Mouse (Mus musculus) kidney, postnatal 0 days (tissue): ENCODE measurements around the gene Pom121. TPM values are rescaled to one million over a fixed set of nuclear protein-coding genes. Genes with fewer than 3 reads are reported as not detected.
"Not testable (repeated sequence)": the region's sequence is repeated elsewhere in the genome, so short reads cannot be mapped to it uniquely, and the experiment has no call there.

Experiments used
- ATAC-seq: fragments of 200-750 bp; cut with Nextera tagmentation; replicated peaks from 2 replicates; pipeline ENCODE4 v1.8.0; 2017; ENCODE audit warnings: low read depth, moderate number of reproducible peaks, moderate TSS enrichment, moderate library complexity; ENCODE audit not compliant: low FRiP score
- DNase-seq: peaks from one replicate; pipeline ENCODE4 v3.0.0-alpha.2; 2016; ENCODE audit warnings: low spot score
- H3K27ac ChIP-seq: fragments of 300-500 bp; sonication (generic); 2 replicates; pipeline ENCODE4 v1.5.1; 2014; ENCODE audit warnings: mild to moderate bottlenecking
- H3K27me3 ChIP-seq: fragments of 300-500 bp; sonication (generic); 2 replicates; pipeline ENCODE4 v1.6.1; 2014; ENCODE audit warnings: low read length, mixed read lengths; ENCODE audit not compliant: insufficient read depth
- H3K36me3 ChIP-seq: fragments of 300-500 bp; sonication (generic); 2 replicates; pipeline ENCODE4 v1.6.1; 2014; ENCODE audit warnings: low read length, mixed read lengths; ENCODE audit not compliant: insufficient read depth
- H3K4me1 ChIP-seq: fragments of 300-500 bp; sonication (generic); replicated peaks from 2 replicates; pipeline ENCODE4 v1.6.1; 2014; ENCODE audit warnings: antibody characterized with exemption, low read length, mixed read lengths; ENCODE audit not compliant: insufficient read depth
- H3K4me2 ChIP-seq: fragments of 300-500 bp; sonication (generic); 2 replicates; pipeline ENCODE4 v1.6.1; 2014; ENCODE audit warnings: mild to moderate bottlenecking, low read length, moderate library complexity, mixed read lengths
- H3K4me3 ChIP-seq: fragments of 300-500 bp; sonication (generic); replicated peaks from 2 replicates; pipeline ENCODE4 v1.5.1; 2014; ENCODE audit warnings: low read depth, low read length
- H3K9ac ChIP-seq: fragments of 300-500 bp; sonication (generic); 2 replicates; pipeline ENCODE4 v1.6.1; 2014; ENCODE audit warnings: low read depth, low read length
- H3K9me3 ChIP-seq: fragments of 300-500 bp; sonication (generic); replicated peaks from 2 replicates; pipeline ENCODE4 v1.6.1; 2016; ENCODE audit warnings: low read length, inconsistent platforms, mixed read lengths
- CTCF ChIP-seq: IDR thresholded peaks from 2 replicates; pipeline ENCODE4 v1.5.1; 2016; ENCODE audit warnings: antibody characterized with exemption, low read depth, mild to moderate bottlenecking, moderate library complexity
- WGBS: fragments of 180-500 bp; shearing (Covaris S2); extraction: QIAGEN DNeasy Blood & Tissue Kit; methylation state at CpG from one replicate; pipeline ENCODE4 v1.1.7; 2014; 5-methylcytosine and 5-hydroxymethylcytosine counted together
- polyA plus RNA-seq: library from polyadenylated mRNA; unstranded; fragments of >200 nt; fragmentation: Nextera tagmentation; extraction: Ambion mirVana; gene quantifications from 2 replicates; pipeline ENCODE4 v1.2.1, GENCODE M21; 2015

The Pom121 gene
- polyA plus RNA-seq, 1 experiment from 2014 or later, result 8.9 TPM

DNA sequence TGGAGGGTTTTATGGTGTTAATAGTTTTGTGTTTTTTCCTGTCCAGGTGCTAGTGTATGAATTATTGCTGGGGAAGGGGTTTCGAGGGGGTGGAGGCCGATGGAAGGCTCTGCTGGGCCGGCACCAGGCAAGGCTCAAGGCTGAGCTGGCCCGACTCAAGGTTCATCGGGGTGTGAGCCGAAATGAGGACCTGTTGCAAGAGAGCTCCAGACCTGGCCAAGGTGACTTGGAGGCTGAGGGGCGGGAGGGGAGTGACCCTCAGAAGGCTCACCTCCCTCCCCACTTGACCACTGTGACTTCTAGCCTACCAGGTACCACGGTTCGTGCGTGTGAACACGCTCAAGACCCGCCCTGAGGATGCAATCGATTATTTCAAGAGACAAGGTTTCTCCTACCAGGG lies 23.2 kb downstream of the Pom121 start:
- Histone ChIP-seq H3K4me1 (peaks cover 6% of the 10 kb centered on the region; the same call in 1 of the 2 replicates), H3K27ac (no peak overlapping the region), H3K9me3 (no peaks in the 10 kb centered on the region), H3K4me3 (no peak overlapping the region), H3K27me3 (no peaks in the 10 kb centered on the region), H3K36me3 (peaks cover 30% of the 10 kb centered on the region), H3K9ac (0 out of 2 replicates have a peak overlapping the region, but pooled peaks have one; percentile 8), H3K4me2 (no peak overlapping the region)
- TF ChIP-seq CTCF, result no peak
- 92% methylated on average over 13 of the region's 13 CpGs for WGBS
- DNase-seq (no peak), ATAC-seq (no peak)

DNA sequence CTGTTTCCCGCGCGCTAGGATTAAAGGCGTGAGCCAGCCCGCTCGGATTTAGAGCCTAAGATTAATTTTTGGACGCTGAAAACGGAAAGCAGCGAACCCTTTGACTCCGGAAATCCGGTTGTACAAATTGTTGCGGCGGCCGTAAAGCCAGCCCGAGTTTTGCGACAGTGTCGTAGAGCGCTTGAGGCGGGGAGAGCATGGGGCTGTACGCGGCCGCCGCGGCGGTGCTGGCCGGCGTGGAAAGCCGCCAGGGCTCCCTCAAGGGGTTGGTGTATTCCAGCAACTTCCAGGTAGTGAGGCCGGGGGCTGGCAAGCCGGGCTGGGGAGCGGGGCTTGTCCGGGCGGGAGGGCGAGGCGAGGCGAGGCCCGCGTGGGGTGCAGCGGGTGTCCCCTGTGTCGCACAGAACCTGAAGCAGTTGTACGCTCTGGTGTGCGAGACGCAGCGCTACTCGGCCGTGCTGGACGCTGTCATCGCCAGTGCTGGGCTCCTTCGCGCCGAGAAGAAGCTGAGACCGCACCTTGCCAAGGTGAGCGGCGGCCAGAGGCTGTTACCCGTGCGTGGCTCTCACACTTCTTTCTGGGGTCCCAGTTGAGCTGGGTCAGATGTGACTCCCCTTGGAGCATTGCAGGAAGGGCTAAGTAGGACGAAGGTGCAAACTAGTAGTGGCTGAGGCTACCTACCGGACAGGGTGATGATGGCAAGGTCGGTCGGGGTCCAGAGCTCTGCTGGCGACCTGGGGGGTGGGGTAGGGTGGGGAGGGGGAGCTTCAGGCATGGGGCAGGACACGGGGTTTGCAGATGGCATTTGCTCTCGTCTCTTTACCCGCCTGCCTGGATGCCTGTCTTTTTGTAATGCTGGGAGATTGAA lies 24.3 kb downstream of the Pom121 start, which contains the start of gene Nsun5:
TSS of gene Nsun5 (plus strand) at position 167 of the 868 bp plus-strand sequence.
- under 1% methylated on average over 59 of the region's 64 CpGs for WGBS

DNA sequence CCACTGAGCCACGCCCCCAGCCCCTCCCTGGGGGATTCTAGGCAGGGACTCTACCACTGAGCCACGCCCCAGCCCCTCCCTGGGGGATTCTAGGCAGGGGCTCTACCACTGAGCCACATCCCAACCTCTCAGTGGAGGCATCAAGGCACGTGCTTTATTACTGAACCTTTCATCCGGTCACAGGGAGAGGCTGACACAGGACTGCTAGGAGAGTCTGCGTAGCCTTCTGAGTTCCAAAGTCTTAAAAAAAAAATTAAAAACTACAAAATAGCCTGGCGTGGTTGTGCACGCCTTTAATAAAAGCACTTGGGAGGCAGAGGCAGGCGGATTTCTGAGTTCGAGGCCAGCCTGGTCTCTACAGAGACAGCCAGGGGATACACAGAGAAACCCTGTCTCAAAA lies 25.1 kb downstream of the Pom121 start:
- not testable (repeated sequence) for DNase-seq, ATAC-seq, H3K27me3 ChIP-seq, H3K9me3 ChIP-seq, H3K4me1 ChIP-seq
- Histone ChIP-seq H3K4me2 (peak overlapping the region; percentile 81), H3K27ac (peak overlapping the region; percentile 87), H3K36me3 (peaks cover 13% of the 10 kb centered on the region), H3K4me3 (peak overlapping the region; percentile 81), H3K9ac (peak overlapping the region; percentile 85)
- WGBS, result 64% methylated on average over 9 of the region's 9 CpGs

More for the DNA sequence above, 24.3 kb downstream of the Pom121 start, which contains the start of gene Nsun5:
- peak within 1 kb of the TSS; percentile 81 for H3K4me2 ChIP-seq
- TF ChIP-seq CTCF, result 0 out of 2 replicates have a peak, but pooled peaks have one; percentile 6
- peak; percentile 72 for ATAC-seq
- H3K27me3 ChIP-seq, result no peaks in the 10 kb centered on the region
- H3K36me3 ChIP-seq, result peaks cover 19% of the 10 kb centered on the region
- peak within 1 kb of the TSS; percentile 87 for H3K27ac ChIP-seq
- peak within 1 kb of the TSS; percentile 85 for H3K9ac ChIP-seq
- DNase-seq, result peak; percentile 96
- H3K4me1 ChIP-seq, result peaks cover 6% of the 10 kb centered on the region; the same call in 1 of the 2 replicates
- peak within 1 kb of the TSS; percentile 81 for H3K4me3 ChIP-seq
- no peaks in the 10 kb centered on the region for H3K9me3 ChIP-seq

DNA sequence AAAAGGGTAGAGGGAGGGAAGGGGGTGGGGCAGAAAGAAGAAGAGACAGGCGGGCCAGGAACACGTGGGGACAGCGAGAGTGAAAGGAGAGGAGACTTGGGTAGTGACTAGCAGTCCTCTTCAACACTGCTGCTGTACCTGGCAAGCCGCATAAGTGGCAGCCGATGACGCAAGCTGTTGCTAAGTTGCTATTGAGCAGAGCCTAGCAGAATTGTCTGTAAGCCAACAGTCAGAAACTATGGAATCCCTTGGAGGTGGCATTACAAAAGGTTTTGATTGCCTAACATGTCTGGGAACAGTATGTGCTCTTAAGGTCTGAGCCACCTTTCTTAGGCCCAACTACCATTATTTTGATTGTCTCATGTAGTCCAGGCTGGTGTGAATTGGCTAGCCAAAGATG lies 26.0 kb downstream of the Pom121 start:
- H3K4me2 ChIP-seq, result no peak overlapping the region
- H3K27me3 ChIP-seq, result no peaks in the 10 kb centered on the region
- DNase-seq, result no peak
- H3K4me1 ChIP-seq, result peaks cover 6% of the 10 kb centered on the region; the same call in 1 of the 2 replicates
- H3K9me3 ChIP-seq, result no peaks in the 10 kb centered on the region
- no peak overlapping the region for H3K4me3 ChIP-seq
- peaks cover 11% of the 10 kb centered on the region for H3K36me3 ChIP-seq
- TF ChIP-seq CTCF, result no peak
- no peak for ATAC-seq
- H3K27ac ChIP-seq, result no peak overlapping the region
- no peak overlapping the region for H3K9ac ChIP-seq
- 84% methylated on average over 6 of the region's 6 CpGs for WGBS

DNA sequence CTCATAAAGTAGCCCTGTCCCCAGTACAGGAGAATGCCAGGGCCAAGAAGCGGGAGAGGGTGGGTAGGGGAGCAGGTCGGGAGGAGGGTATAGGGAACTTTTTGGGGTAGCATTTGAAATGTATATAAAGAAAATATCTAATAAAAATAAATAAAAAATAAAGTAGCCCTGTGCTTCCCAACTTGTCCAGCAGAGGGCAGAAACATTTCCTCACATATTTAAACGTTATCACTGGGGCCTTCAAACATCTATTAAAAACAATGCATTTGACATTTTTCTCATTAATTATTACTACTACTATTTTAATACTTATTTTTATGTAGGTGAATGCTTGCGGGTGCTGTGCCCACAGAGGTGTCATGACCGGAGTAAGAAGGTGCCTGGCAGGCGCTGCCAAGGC lies 26.5 kb downstream of the Pom121 start:
- WGBS, result 55% methylated on average over 6 of the region's 6 CpGs
- Histone ChIP-seq H3K4me3 (no peak overlapping the region), H3K27ac (no peak overlapping the region), H3K27me3 (no peaks in the 10 kb centered on the region), H3K4me2 (no peak overlapping the region), H3K4me1 (peaks cover 6% of the 10 kb centered on the region; the same call in 1 of the 2 replicates), H3K36me3 (peaks cover 7% of the 10 kb centered on the region), H3K9me3 (no peaks in the 10 kb centered on the region), H3K9ac (no peak overlapping the region)
- ATAC-seq (no peak), DNase-seq (peak; percentile 32)
- peak; percentile 71 for TF ChIP-seq CTCF

DNA sequence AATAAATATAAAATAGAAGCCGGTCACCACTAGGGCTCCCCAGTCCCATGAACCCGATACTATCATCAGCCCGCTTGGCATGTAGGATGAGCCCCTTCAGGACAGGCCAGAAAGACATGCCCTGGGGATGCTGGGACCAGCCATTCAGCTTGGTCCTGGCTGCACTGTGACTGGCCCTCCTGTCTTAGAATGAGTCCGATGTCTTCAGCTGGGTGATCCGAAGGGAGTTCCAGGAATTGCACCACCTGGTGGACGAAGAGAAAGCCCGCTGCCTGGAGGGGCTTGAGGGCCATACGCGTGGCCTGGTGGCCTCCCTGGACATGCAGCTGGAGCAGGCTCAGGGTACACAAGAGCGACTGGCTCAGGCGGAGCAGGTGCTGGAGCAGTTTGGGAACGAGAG lies 30.8 kb downstream of the Pom121 start:
- Histone ChIP-seq H3K27ac (no peak overlapping the region), H3K4me3 (no peak overlapping the region), H3K9me3 (no peaks in the 10 kb centered on the region), H3K4me2 (no peak overlapping the region), H3K9ac (no peak overlapping the region), H3K36me3 (no peaks in the 10 kb centered on the region), H3K4me1 (no peaks in the 10 kb centered on the region), H3K27me3 (no peaks in the 10 kb centered on the region)
- WGBS, result 29% methylated on average over 12 of the region's 12 CpGs
- peak; percentile 83 for TF ChIP-seq CTCF
- peak; percentile 49; the same call in 1 of the 2 replicates for ATAC-seq
- DNase-seq, result peak; percentile 71
